Mouse (Mus musculus) midbrain, embryonic 14.5 days (tissue): ENCODE measurements around the gene Ube2i. TPM values are rescaled to one million over a fixed set of nuclear protein-coding genes. Genes with fewer than 3 reads are reported as not detected.

Source experiments
- ATAC-seq: fragments of 200-750 bp; cut with Nextera tagmentation; 2 replicates; pipeline ENCODE4 v1.8.0; 2017; ENCODE audit warnings: moderate number of reproducible peaks, moderate library complexity; ENCODE audit not compliant: low FRiP score, low TSS enrichment
- DNase-seq: peaks from one replicate; pipeline ENCODE4 v3.0.0-alpha.2; 2015
- H3K27ac ChIP-seq: fragments of 300-500 bp; sonication (generic); replicated peaks from 2 replicates; pipeline ENCODE4 v1.5.1; 2014; ENCODE audit warnings: mild to moderate bottlenecking, low read depth, low read length, moderate library complexity
- H3K27me3 ChIP-seq: fragments of 300-500 bp; sonication (generic); 2 replicates; pipeline ENCODE4 v1.6.1; 2014; ENCODE audit warnings: low read length, control low read depth, mixed read lengths; ENCODE audit not compliant: control insufficient read depth, insufficient read depth
- H3K36me3 ChIP-seq: fragments of 300-500 bp; sonication (generic); 2 replicates; pipeline ENCODE4 v1.6.1; 2014; ENCODE audit warnings: low read length, control low read depth; ENCODE audit not compliant: control insufficient read depth, insufficient read depth
- H3K4me1 ChIP-seq: fragments of 300-500 bp; sonication (generic); 2 replicates; pipeline ENCODE4 v1.6.1; 2014; ENCODE audit warnings: mild to moderate bottlenecking, antibody characterized with exemption, low read length, control low read depth; ENCODE audit not compliant: control insufficient read depth, insufficient read depth
- H3K4me2 ChIP-seq: fragments of 300-500 bp; sonication (generic); 2 replicates; pipeline ENCODE4 v1.6.1; 2014; ENCODE audit warnings: mild to moderate bottlenecking, low read length, moderate library complexity
- H3K4me3 ChIP-seq: fragments of 300-500 bp; sonication (generic); replicated peaks from 2 replicates; pipeline ENCODE4 v1.5.1; 2014; ENCODE audit warnings: low read depth, low read length
- H3K9ac ChIP-seq: fragments of 300-500 bp; sonication (generic); replicated peaks from 2 replicates; pipeline ENCODE4 v1.6.1; 2014; ENCODE audit warnings: mild to moderate bottlenecking, low read length, moderate library complexity
- H3K9me3 ChIP-seq: fragments of 300-500 bp; sonication (generic); 2 replicates; pipeline ENCODE4 v1.6.1; 2016; ENCODE audit warnings: low read length, control low read depth, mixed read lengths; ENCODE audit not compliant: control insufficient read depth
- WGBS: fragments of 180-500 bp; shearing (Covaris S2); extraction: QIAGEN DNeasy Blood & Tissue Kit; methylation state at CpG from one replicate; pipeline ENCODE4 v1.1.7; 2014; 5-methylcytosine and 5-hydroxymethylcytosine counted together
- polyA plus RNA-seq: library from polyadenylated mRNA; unstranded; fragments of >200 nt; fragmentation: Nextera tagmentation; extraction: Ambion mirVana; gene quantifications from 2 replicates; pipeline ENCODE4 v1.2.1, GENCODE M21; 2014

Ube2i gene
- polyA plus RNA-seq, 1 experiment from 2014 or later: 564 TPM

- peak; percentile 78 for DNase-seq
- H3K4me3 ChIP-seq: no peak overlapping the region
- no peaks in the 10 kb centered on the region for H3K4me1 ChIP-seq
- H3K4me2 ChIP-seq: no peak overlapping the region
- H3K9me3 ChIP-seq: no peaks in the 10 kb centered on the region
- H3K27me3 ChIP-seq: no peaks in the 10 kb centered on the region
- WGBS: 26% methylated on average over 4 of the region's 4 CpGs
- no peak overlapping the region for H3K9ac ChIP-seq
- H3K27ac ChIP-seq: no peak overlapping the region
- no peaks in the 10 kb centered on the region for H3K36me3 ChIP-seq
- ATAC-seq: no peak
Measured at GRCm38 (mm10) chr17:25288842-25289241, 14.4 kb upstream of the Ube2i start.

GRCm38 (mm10) chr17:25285033-25285432 is 10.6 kb upstream of the Ube2i start:
- no peak overlapping the region for H3K9ac ChIP-seq
- ATAC-seq (no peak), DNase-seq (peak; percentile 84)
- no peak overlapping the region for H3K27ac ChIP-seq
- H3K36me3 ChIP-seq: no peaks in the 10 kb centered on the region
- H3K4me2 ChIP-seq: no peak overlapping the region
- H3K27me3 ChIP-seq: no peaks in the 10 kb centered on the region
- H3K4me3 ChIP-seq: no peak overlapping the region
- no peaks in the 10 kb centered on the region for H3K4me1 ChIP-seq
- no peaks in the 10 kb centered on the region for H3K9me3 ChIP-seq
- WGBS: 21% methylated on average over 3 of the region's 3 CpGs

GRCm38 (mm10) chr17:25282133-25282532 is 7.7 kb upstream of the Ube2i start:
- Histone ChIP-seq H3K36me3 (no peaks in the 10 kb centered on the region), H3K27ac (no peak overlapping the region), H3K27me3 (no peaks in the 10 kb centered on the region), H3K9me3 (no peaks in the 10 kb centered on the region), H3K4me1 (no peaks in the 10 kb centered on the region), H3K4me2 (no peak overlapping the region), H3K9ac (no peak overlapping the region), H3K4me3 (no peak overlapping the region)
- WGBS: 45% methylated on average over 11 of the region's 11 CpGs
- ATAC-seq (no peak), DNase-seq (peak; percentile 32)

- DNase-seq (no peak), ATAC-seq (no peak)
- Histone ChIP-seq H3K4me2 (no peak overlapping the region), H3K36me3 (no peaks in the 10 kb centered on the region), H3K9me3 (no peaks in the 10 kb centered on the region), H3K4me3 (no peak overlapping the region), H3K9ac (no peak overlapping the region), H3K27me3 (no peaks in the 10 kb centered on the region), H3K27ac (no peak overlapping the region), H3K4me1 (peaks cover 18% of the 10 kb centered on the region)
- WGBS: 95% methylated on average over 3 of the region's 3 CpGs
Measured at GRCm38 (mm10) chr17:25275833-25276232, 1.4 kb upstream of the Ube2i start.

- Histone ChIP-seq H3K9me3 (no peaks in the 10 kb centered on the region), H3K36me3 (peaks cover 10% of the 10 kb centered on the region), H3K27ac (peak overlapping the region; percentile 97), H3K9ac (peak overlapping the region; percentile 98), H3K4me3 (peak overlapping the region; percentile 71), H3K27me3 (no peaks in the 10 kb centered on the region), H3K4me2 (peak overlapping the region; percentile 99), H3K4me1 (peaks cover 21% of the 10 kb centered on the region)
- ATAC-seq (peak; percentile 90), DNase-seq (peak; percentile 97)
- WGBS: 1% methylated on average over 45 of the region's 45 CpGs
Measured at GRCm38 (mm10) chr17:25273706-25274501, 518 bp downstream of the Ube2i start.

- H3K9ac ChIP-seq: peak overlapping the region; percentile 98
- peaks cover 17% of the 10 kb centered on the region for H3K36me3 ChIP-seq
- peak overlapping the region; percentile 99 for H3K4me2 ChIP-seq
- H3K27ac ChIP-seq: peak overlapping the region; percentile 97
- peak overlapping the region; percentile 71 for H3K4me3 ChIP-seq
- WGBS: under 1% methylated on average over 92 of the region's 92 CpGs
- no peaks in the 10 kb centered on the region for H3K27me3 ChIP-seq
- no peaks in the 10 kb centered on the region for H3K9me3 ChIP-seq
- ATAC-seq: peak; percentile 91
- H3K4me1 ChIP-seq: peaks cover 21% of the 10 kb centered on the region
- DNase-seq: peak; percentile 94
Measured at GRCm38 (mm10) chr17:25272951-25273705, 1.3 kb downstream of the Ube2i start.

GRCm38 (mm10) chr17:25272326-25272725 is 2.1 kb downstream of the Ube2i start:
- Histone ChIP-seq H3K4me1 (peaks cover 21% of the 10 kb centered on the region), H3K4me2 (peak overlapping the region; percentile 99), H3K9me3 (no peaks in the 10 kb centered on the region), H3K36me3 (peaks cover 25% of the 10 kb centered on the region), H3K4me3 (peak overlapping the region; percentile 71), H3K9ac (peak overlapping the region; percentile 98), H3K27me3 (no peaks in the 10 kb centered on the region), H3K27ac (no peak overlapping the region)
- under 1% methylated on average over 10 of the region's 10 CpGs for WGBS
- ATAC-seq (no peak), DNase-seq (no peak)

- Histone ChIP-seq H3K27ac (no peak overlapping the region), H3K4me1 (peaks cover 21% of the 10 kb centered on the region), H3K4me2 (peak overlapping the region; percentile 99), H3K9me3 (no peaks in the 10 kb centered on the region), H3K9ac (no peak overlapping the region), H3K4me3 (peak overlapping the region; percentile 71; the same call in 1 of the 2 replicates), H3K36me3 (peaks cover 40% of the 10 kb centered on the region), H3K27me3 (no peaks in the 10 kb centered on the region)
- 90% methylated on average over 2 of the region's 2 CpGs for WGBS
- DNase-seq (no peak), ATAC-seq (no peak)
Measured at GRCm38 (mm10) chr17:25270795-25271335, 3.6 kb downstream of the Ube2i start.
